Mouse (Mus musculus): ENCODE results near the gene Tubb4a. TPM values are rescaled to one million over a fixed set of nuclear protein-coding genes. Genes with fewer than 3 reads are reported as not detected.

Tubb4a gene
- polyA plus RNA-seq, 1 experiment = 2.4 TPM

DNA sequence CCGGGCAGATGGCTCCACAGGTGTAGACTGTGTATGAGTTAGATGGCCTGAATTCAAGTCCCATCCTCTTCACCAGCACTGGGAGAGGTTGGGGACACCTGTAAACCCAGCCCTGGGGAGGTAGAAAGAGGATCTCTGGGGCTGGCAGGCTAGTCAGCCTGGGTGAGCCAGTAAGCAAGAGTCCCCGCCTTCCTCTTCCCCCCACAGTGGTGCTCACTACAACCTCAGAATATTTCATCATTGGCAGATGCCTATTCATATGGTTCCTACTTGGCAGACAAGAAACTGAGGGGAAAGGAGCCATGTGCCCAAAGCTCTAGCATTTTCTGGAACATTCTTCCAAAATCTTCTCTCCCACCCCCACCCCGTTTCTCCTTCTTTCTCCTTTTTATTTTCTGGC is 38.8 kb downstream of the Tubb4a start:
- H3K27ac ChIP-seq (replicated peaks; ENCODE audit: low read depth, low read length) = no peak overlapping the region
- no peaks in the 10 kb centered on the region; the same call in 1 of the 2 replicates for H3K4me1 ChIP-seq (ENCODE audit: control insufficient read depth, insufficient read depth, insufficient read length, low read length)
- H3K4me3 ChIP-seq (ENCODE audit: insufficient read depth, low read depth, low read length) = no peak overlapping the region

DNA sequence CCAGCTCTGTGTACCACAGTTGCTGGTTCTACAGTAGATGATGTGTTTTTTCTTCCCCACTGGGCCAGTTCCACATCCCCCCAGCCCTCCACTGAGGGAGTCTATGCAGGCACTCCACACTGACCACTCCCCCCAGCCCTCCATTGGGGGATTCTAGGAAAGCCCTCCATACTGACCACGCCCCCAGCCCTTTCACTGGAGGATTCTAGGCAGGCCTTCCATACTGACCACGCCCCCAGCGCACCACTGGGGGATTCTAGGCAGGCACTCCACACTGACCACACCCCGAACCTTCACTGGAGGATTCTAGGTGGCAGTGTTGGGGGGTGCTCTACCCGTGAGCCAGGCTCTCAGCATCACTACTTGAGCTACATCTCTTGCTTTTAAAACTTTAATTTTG is 40.2 kb downstream of the Tubb4a start:
- Histone ChIP-seq H3K27ac (replicated peaks; ENCODE audit: low read depth, low read length) (no peak overlapping the region), H3K4me1 (ENCODE audit: control insufficient read depth, insufficient read depth, insufficient read length, low read length) (no peaks in the 10 kb centered on the region; the same call in 1 of the 2 replicates), H3K4me3 (ENCODE audit: insufficient read depth, low read depth, low read length) (no peak overlapping the region)

DNA sequence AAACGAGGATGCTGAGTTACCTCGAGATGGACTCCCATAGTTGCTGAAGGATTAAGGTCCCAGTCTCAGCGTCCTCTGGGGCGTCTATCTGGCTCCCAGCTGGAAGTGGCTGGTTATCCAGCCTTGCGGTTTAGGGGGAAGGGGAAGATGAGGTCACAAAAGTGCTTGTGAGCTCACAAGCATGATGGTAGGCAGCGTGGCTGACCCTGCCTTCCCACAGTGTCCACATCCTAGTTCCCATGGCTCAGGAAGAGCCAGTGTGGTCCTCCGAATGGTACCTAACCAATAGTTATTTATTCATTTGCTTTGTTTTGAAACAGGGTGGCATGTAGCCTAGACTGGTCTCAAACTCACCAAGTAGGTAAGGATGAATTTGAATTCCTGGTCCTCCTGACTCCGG is 46.0 kb downstream of the Tubb4a start, which contains the start of gene Slc25a41:
Gene Slc25a41 (minus strand): TSS at position 101 of the 400 bp plus-strand sequence.
- no peak within 1 kb of the TSS for H3K27ac ChIP-seq (replicated peaks; ENCODE audit: low read depth, low read length)
- no peak within 1 kb of the TSS for H3K4me3 ChIP-seq (ENCODE audit: insufficient read depth, low read depth, low read length)
- no peaks in the 10 kb centered on the region for H3K4me1 ChIP-seq (ENCODE audit: control insufficient read depth, insufficient read depth, insufficient read length, low read length)

DNA sequence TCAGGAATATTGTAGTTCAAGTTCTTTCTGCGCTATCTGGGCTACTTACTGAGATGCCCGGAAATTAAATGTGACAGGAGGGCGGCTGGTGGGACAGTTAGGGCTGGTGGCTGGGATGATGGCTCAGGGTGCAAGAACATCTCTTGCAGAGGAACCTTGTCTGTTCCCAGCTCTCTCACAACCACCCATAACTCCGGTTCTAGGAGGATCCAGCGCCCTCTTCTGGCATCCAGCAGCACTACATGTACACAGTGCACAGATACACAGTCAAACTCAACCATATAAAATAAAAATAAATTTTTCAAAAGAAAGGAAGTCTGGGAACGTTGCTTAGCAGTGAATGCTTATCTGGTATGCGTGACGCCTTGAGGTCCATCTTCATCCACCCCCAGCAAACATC is 48.6 kb downstream of the Tubb4a start:
- no peaks in the 10 kb centered on the region for H3K4me1 ChIP-seq (ENCODE audit: control insufficient read depth, insufficient read depth, insufficient read length, low read length)
- H3K4me3 ChIP-seq (ENCODE audit: insufficient read depth, low read depth, low read length) = no peak overlapping the region

DNA sequence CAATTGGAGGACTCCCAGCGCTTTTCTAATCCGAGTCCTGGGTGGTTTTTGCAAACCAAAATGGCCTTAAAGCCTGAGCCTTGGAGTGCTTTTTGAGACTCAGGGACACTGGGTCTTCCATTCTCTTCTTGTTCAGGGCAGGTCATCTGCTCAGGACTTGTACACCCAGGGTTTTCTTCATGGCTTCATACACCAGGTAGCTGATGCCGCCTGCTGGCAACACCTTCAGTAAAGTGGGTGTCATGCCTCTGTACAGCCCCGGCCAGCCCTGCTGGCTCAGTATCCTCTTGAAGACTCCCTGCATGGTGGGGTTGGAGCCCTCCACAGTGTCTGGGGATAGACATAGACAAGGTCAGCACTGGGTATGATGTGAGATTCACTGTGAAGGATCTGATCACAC is 54.7 kb downstream of the Tubb4a start:
- Histone ChIP-seq H3K4me1 (ENCODE audit: control insufficient read depth, insufficient read depth, insufficient read length, low read length) (peaks cover 8% of the 10 kb centered on the region; the same call in 1 of the 2 replicates), H3K27ac (replicated peaks; ENCODE audit: low read depth, low read length) (no peak overlapping the region), H3K4me3 (ENCODE audit: insufficient read depth, low read depth, low read length) (peak overlapping the region; percentile 60; the same call in 1 of the 2 replicates)

More for the DNA sequence above, 48.6 kb downstream of the Tubb4a start:
- no peak overlapping the region for H3K27ac ChIP-seq (replicated peaks; ENCODE audit: low read depth, low read length)

DNA sequence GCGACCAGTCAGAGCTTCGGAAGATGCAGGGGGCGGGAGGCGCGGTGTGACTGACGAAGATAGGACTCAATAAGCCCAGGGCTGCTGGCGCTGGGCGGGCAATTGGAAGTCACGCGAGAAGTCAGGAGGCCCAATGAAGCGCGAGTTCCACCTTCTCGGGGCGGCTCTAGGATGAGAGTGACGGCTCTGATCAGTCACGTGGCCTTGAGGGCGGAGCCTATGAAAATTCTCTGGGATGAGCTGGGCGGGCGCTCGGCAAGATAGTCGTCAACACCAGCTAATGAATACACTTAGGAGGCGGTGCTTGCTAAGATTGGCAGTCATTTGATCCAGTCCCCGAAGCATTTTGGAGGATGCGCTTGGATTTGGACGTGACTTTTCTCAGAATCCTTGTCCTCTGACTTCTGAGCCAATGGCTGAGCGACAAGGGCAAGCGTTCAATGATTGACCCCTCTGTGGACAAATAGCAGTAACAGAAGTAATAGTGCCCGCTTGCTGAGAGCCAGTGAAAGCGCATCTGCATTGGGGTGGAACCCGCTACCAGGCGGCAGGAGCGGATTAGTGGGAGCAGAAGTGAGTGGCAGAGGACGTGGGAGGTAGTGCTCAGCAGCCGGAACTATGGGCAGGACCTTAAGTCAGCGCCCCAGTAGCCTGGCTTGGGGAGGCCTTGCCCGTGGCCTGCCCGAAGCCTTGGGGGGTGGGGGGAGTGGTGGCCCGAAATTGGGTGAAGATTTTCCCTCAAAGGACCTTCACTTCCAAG is 55.7 kb downstream of the Tubb4a start:
- peak overlapping the region; percentile 60 for H3K4me3 ChIP-seq (ENCODE audit: insufficient read depth, low read depth, low read length)
- H3K4me1 ChIP-seq (ENCODE audit: control insufficient read depth, insufficient read depth, insufficient read length, low read length) = peaks cover 8% of the 10 kb centered on the region; the same call in 1 of the 2 replicates
- H3K27ac ChIP-seq (replicated peaks; ENCODE audit: low read depth, low read length) = peak overlapping the region; percentile 76

DNA sequence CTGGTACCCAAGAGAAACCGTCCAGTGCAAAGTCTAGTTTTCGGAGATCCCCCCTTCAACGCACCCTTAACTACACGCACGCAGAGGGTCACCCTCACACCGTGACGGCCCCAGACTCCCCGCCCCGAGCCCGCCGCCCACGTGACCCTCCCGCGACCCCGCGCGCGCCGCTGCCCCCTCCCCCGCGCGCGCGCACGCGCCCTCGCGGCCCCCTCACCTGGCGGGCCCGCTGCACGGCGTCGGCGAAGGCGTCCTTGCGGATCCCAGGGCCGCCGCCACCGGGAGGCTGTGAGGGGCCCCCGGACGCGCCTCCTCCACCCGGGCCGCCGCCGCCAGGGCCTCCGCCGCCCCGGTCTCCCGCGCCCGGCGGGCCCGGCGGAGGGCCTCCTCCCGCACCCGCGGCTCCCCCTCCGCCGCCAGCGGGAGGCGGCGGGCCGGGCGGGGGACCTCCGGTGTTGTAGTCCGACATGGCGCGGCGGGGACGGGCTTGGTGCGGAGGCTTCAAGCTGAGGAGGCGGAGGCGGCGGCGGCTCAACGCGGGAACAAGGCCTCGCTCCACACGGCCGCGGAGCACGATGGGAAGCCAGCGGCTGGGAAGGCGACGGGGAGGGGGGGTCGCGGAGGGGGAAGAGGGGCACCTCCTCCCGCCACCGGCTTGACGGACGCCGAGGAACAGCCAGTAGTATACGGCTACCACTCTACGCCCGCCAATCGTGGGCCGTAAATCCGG is 56.5 kb downstream of the Tubb4a start, which contains the start of gene Khsrp:
Gene Khsrp (minus strand): TSS at position 592 of the 730 bp plus-strand sequence.
- peak within 1 kb of the TSS; percentile 76 for H3K27ac ChIP-seq (replicated peaks; ENCODE audit: low read depth, low read length)
- H3K4me1 ChIP-seq (ENCODE audit: control insufficient read depth, insufficient read depth, insufficient read length, low read length) = peaks cover 8% of the 10 kb centered on the region; the same call in 1 of the 2 replicates
- peak within 1 kb of the TSS; percentile 73 for H3K4me3 ChIP-seq (ENCODE audit: insufficient read depth, low read depth, low read length)

Other genes starting within 250 kb of the Tubb4a start
- not detected in 2 replicates for gene Acsbg2, start 213.3 kb downstream of the Tubb4a start, polyA plus RNA-seq (2012; ENCODE audit: insufficient read depth, insufficient read length, missing spikeins)
- gene 1700061G19Rik, start 212.3 kb downstream of the Tubb4a start, polyA plus RNA-seq (2012; ENCODE audit: insufficient read depth, insufficient read length, missing spikeins) = not detected in 2 replicates
- gene Mllt1, start 152.4 kb downstream of the Tubb4a start, polyA plus RNA-seq (2012; ENCODE audit: insufficient read depth, insufficient read length, missing spikeins) = 9.9 and 14.9 TPM in 2 replicates
- not detected in 2 replicates for gene Acer1, start 105.7 kb downstream of the Tubb4a start, polyA plus RNA-seq (2012; ENCODE audit: insufficient read depth, insufficient read length, missing spikeins)
- 175 and 196 TPM in 2 replicates for gene Clpp, start 97.5 kb downstream of the Tubb4a start, polyA plus RNA-seq (2012; ENCODE audit: insufficient read depth, insufficient read length, missing spikeins)
- gene Alkbh7, start 90.4 kb downstream of the Tubb4a start, polyA plus RNA-seq (2012; ENCODE audit: insufficient read depth, insufficient read length, missing spikeins) = 57.4 and 68.7 TPM in 2 replicates
- not detected in 2 replicates for gene Pspn, start 87.8 kb downstream of the Tubb4a start, polyA plus RNA-seq (2012; ENCODE audit: insufficient read depth, insufficient read length, missing spikeins)
- gene Gtf2f1, start 76.5 kb downstream of the Tubb4a start, polyA plus RNA-seq (2012; ENCODE audit: insufficient read depth, insufficient read length, missing spikeins) = 29.1 and 29.3 TPM in 2 replicates
- not detected in 2 replicates for gene Gm17949, start 76.3 kb downstream of the Tubb4a start, polyA plus RNA-seq (2012; ENCODE audit: insufficient read depth, insufficient read length, missing spikeins)
- gene Khsrp, start 56.3 kb downstream of the Tubb4a start, polyA plus RNA-seq (2012; ENCODE audit: insufficient read depth, insufficient read length, missing spikeins) = 18.7 and 21.7 TPM in 2 replicates
- gene Slc25a41, start 46.1 kb downstream of the Tubb4a start, polyA plus RNA-seq (2012; ENCODE audit: insufficient read depth, insufficient read length, missing spikeins) = not detected in 2 replicates
- gene Crb3, start 28.7 kb downstream of the Tubb4a start, polyA plus RNA-seq (2012; ENCODE audit: insufficient read depth, insufficient read length, missing spikeins) = not detected in 2 replicates
- 107 and 161 TPM in 2 replicates for gene Slc25a23, start 27.9 kb downstream of the Tubb4a start, polyA plus RNA-seq (2012; ENCODE audit: insufficient read depth, insufficient read length, missing spikeins)
- 1.3 and 4.3 TPM in 2 replicates for gene Dennd1c, start 9.3 kb downstream of the Tubb4a start, polyA plus RNA-seq (2012; ENCODE audit: insufficient read depth, insufficient read length, missing spikeins)
- gene Tnfsf9, start 17.5 kb upstream of the Tubb4a start, polyA plus RNA-seq (2012; ENCODE audit: insufficient read depth, insufficient read length, missing spikeins) = 0.79 TPM in 1 of 2 replicates, not detected in the other
- gene Cd70, start 62.0 kb upstream of the Tubb4a start, polyA plus RNA-seq (2012; ENCODE audit: insufficient read depth, insufficient read length, missing spikeins) = not detected in 2 replicates
- not detected in 2 replicates for gene Tnfsf14, start 106.4 kb upstream of the Tubb4a start, polyA plus RNA-seq (2012; ENCODE audit: insufficient read depth, insufficient read length, missing spikeins)
- gene C3, start 140.4 kb upstream of the Tubb4a start, polyA plus RNA-seq (2012; ENCODE audit: insufficient read depth, insufficient read length, missing spikeins) = 266 and 361 TPM in 2 replicates
- gene Gpr108, start 160.7 kb upstream of the Tubb4a start, polyA plus RNA-seq (2012; ENCODE audit: insufficient read depth, insufficient read length, missing spikeins) = 36.4 and 36.6 TPM in 2 replicates
- 20.4 and 30.0 TPM in 2 replicates for gene Trip10, start 161.7 kb upstream of the Tubb4a start, polyA plus RNA-seq (2012; ENCODE audit: insufficient read depth, insufficient read length, missing spikeins)
- gene Vav1, start 191.3 kb upstream of the Tubb4a start, polyA plus RNA-seq (2012; ENCODE audit: insufficient read depth, insufficient read length, missing spikeins) = 1.3 and 1.5 TPM in 2 replicates

Data from brown adipose tissue, adult 24 weeks (tissue).